Mouse (Mus musculus) bone marrow, adult 2 months (tissue): Measurements from ENCODE around the gene Alyref2. TPM values are rescaled to one million over a fixed set of nuclear protein-coding genes. Genes with fewer than 3 reads are reported as not detected.

Experiments
- H3K27ac ChIP-seq: fragments of 200-500 bp; 2 replicates; pipeline ENCODE4 v1.5.1; 2012; ENCODE audit warnings: low read depth, mild to moderate bottlenecking, control low read depth, inconsistent platforms, low read length; ENCODE audit not compliant: control insufficient read depth, poor library complexity, insufficient read depth
- H3K4me1 ChIP-seq: fragments of 200-500 bp; 2 replicates; pipeline ENCODE4 v1.6.1; 2011; ENCODE audit warnings: low read length; ENCODE audit not compliant: control insufficient read depth, insufficient read depth
- H3K4me3 ChIP-seq: fragments of 200-500 bp; replicated peaks from 2 replicates; pipeline ENCODE3; 2011; ENCODE audit warnings: mild to moderate bottlenecking, low read depth, low read length, control low read depth; ENCODE audit not compliant: control insufficient read depth
- CTCF ChIP-seq: fragments of 200-500 bp; IDR thresholded peaks from 2 replicates; pipeline ENCODE4 v1.5.1; 2011; ENCODE audit warnings: low read length, control low read depth; ENCODE audit not compliant: control insufficient read depth, insufficient read depth
- POLR2A ChIP-seq: fragments of 200-500 bp; IDR thresholded peaks from 2 replicates; pipeline ENCODE4 v1.6.1; 2011; ENCODE audit warnings: low read depth, mild to moderate bottlenecking, control low read depth, low read length, borderline replicate concordance; ENCODE audit not compliant: control insufficient read depth
- WGBS: fragments of 180-500 bp; shearing (Covaris S2); methylation state at CpG from one replicate; pipeline ENCODE4 v1.1.7; 2018; 5-methylcytosine and 5-hydroxymethylcytosine counted together
- polyA plus RNA-seq: library from polyadenylated mRNA; stranded (reverse); fragments of >200 nt; gene quantifications from 2 replicates; pipeline ENCODE4 v1.2.4, GENCODE M21; 2011; ENCODE audit warnings: low replicate concordance; ENCODE audit not compliant: missing spikeins, insufficient read depth, insufficient read length

The Alyref2 gene
- polyA plus RNA-seq, 1 experiment = 8.7 TPM

DNA sequence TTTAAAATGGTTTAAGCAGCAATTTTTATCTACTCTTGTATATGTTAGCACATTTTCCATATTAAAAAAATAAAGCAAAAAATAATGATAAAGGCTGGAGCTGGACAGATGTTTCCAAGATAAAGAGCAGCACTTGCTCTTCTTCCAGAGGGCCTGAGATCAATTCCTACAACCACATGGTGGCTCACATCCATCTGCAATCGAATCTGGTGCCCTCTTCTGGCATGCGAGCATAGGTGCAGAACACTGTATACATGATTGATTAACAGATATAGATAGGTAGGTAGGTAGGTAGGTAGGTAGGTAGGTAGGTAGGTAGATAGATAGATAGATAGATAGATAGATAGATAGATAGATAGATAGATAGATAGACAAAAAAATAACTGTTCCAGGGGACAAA, 29.6 kb downstream of the Alyref2 start:
- no peak overlapping the region for H3K27ac ChIP-seq
- H3K4me1 ChIP-seq = no peaks in the 10 kb centered on the region
- TF ChIP-seq POLR2A = no peak
- TF ChIP-seq CTCF = peak; percentile 70
- 58% methylated on average over 2 of the region's 2 CpGs for WGBS
- H3K4me3 ChIP-seq = no peak overlapping the region

DNA sequence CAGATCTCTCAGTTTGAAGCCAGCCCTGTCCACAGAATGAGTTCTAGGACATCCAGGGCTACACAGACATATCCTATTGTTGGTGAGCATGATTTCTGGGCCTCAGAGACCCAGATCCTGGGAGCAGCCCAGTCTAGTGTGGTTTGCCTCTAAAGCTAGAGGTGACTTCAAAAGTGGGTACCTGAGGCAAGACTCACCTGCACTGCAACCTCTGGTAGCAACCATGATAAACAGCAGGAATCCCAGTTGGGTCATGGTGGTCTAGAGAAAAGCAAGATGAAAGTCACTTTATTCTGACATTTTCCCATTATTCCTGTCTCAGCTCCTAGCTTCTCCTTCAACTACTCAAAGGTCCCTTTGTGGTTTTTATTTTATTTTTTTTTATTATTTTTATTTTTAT, 31.3 kb downstream of the Alyref2 start:
- Histone ChIP-seq H3K27ac (no peak overlapping the region), H3K4me3 (no peak overlapping the region), H3K4me1 (no peaks in the 10 kb centered on the region)
- no peak for TF ChIP-seq CTCF
- no peak for TF ChIP-seq POLR2A

DNA sequence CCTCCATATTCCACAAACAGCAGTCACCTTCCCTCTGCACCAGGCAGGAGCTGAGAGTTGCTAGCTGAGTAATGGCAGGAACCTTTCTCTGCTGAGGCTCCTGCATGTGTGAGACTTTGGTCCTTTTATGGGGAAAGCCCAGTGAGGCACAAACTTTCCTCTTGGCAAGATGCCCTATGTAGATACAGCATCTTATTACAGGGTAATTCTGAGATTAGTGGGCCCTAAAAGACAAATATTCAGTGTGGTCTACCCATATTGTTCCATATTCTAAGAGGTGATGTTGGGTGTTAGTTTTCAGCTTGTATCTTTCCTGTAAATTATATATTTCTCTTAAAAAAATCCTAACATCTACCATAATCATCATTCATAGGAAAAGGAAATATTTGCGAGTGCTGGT, 31.9 kb downstream of the Alyref2 start, which contains the start of gene Itln1:
TSS of gene Itln1 (minus strand) at position 101 of the 400 bp plus-strand sequence.
- TF ChIP-seq CTCF (no peak), POLR2A (no peak)
- WGBS = 72% methylated on average over 1 of the region's 1 CpGs
- no peaks in the 10 kb centered on the region for H3K4me1 ChIP-seq
- H3K4me3 ChIP-seq = no peak within 1 kb of the TSS
- H3K27ac ChIP-seq = no peak within 1 kb of the TSS

DNA sequence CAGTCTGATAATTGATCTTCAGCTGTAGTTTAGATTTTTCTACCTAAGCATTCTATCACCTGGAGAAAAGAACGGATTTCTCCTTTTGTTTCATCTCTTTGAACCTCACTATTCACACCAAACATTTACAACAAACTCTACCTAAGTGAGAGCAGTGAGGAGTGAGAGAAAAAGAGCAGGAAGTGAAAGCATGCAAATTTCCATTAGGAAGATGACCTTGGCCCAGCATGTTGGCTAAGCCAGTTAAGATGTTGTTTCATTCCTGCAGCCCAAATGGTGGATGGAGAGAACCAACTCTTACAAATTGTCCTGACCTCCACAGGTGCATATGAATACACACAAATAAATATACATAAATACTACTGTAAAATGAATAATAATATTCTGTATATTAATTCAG, 37.4 kb downstream of the Alyref2 start:
- no peaks in the 10 kb centered on the region for H3K4me1 ChIP-seq
- 85% methylated on average over 1 of the region's 1 CpGs for WGBS
- no peak overlapping the region for H3K4me3 ChIP-seq
- H3K27ac ChIP-seq = no peak overlapping the region
- TF ChIP-seq CTCF (no peak), POLR2A (no peak)

DNA sequence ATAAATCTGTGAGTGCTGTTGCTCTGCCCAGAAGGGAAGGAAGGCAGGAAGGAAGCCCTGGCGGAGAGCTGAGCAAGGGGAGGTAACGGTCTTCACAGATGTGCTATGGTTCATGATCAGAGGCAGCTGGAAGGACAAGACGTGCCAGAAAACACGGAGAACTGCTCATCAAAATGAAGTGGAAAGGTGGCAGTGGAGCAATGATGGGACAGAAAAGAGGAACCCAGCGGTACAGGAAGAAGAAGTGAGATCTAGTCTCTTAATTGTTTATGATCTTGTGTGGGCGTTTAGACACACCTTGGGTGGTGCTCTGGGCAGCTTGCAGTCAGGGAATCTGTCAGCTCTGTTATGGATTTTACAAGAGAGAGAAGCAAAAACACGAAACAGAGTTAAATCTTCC, 48.0 kb downstream of the Alyref2 start:
- 17% methylated on average over 7 of the region's 7 CpGs for WGBS
- Histone ChIP-seq H3K4me1 (peaks cover 3% of the 10 kb centered on the region), H3K4me3 (no peak overlapping the region), H3K27ac (peak overlapping the region; percentile 66)
- TF ChIP-seq CTCF (no peak), POLR2A (no peak)

DNA sequence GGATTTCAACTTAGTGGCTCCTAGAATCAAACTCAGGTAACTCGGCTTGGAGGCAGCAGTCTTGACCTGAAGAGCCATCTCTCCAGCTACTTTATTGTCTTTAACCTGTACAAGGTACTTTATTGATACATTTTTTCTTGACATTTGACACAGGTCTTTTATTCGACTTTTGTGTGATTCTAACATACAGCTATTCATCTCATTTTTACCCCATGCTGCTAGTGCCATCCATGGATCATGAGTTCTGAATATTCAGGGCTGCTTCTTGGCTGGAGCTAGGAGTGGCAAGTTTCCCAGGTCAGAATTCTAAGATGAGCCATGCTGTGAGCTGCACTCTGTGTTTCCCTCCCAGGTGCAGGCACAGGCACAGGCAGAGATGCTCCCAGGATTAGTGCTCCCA, 49.0 kb downstream of the Alyref2 start:
- 81% methylated on average over 2 of the region's 2 CpGs for WGBS
- Histone ChIP-seq H3K4me1 (peaks cover 3% of the 10 kb centered on the region), H3K27ac (peak overlapping the region; percentile 63; the same call in 1 of the 2 replicates), H3K4me3 (no peak overlapping the region)
- TF ChIP-seq POLR2A = no peak
- no peak for TF ChIP-seq CTCF

DNA sequence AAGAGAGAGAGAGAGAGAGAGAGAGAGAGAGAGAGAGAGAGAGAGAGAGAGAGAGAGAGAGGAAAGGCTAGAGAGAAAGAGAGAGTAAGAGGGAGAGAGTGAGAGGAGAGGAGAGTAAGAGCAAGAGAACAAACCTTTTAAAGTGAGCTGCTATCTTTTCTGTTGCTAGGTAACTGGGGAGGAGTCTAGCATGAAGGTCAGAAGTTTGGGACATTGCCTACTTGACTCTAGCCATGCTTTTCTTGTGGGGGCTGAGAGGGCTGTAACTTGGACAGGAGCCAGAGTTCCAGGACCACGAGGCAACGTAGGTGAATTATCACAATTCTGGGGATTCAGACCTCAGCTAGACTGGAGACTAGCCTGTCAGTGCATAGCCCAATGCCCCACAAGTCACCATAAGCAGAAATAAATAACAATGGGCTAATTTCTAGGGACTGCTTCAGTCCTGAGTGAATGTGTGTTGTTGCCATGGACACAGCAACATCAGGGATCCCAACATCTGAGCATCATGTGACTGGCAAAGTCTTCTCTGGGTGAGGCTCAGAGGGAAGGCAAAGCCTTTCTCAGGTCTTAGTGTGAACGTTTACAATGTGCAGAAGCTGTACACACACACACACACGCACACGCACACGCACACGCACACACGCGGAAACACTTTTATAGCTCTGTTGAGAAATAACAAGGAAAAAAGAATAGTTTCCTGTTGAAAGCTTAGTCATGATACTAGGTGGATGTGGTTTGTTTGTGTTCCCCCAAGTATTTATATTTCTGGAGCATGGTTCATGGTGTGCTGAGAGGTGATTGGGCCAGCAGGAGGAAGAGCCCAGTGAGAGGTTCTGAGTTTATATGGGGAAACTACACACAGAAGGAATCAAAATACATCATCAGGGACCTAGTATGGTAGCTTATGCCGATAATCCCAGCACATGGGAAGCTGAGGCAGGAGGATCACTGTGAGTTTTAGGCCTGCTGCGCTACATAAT, 50.4 kb downstream of the Alyref2 start:
- Histone ChIP-seq H3K4me1 (peaks cover 3% of the 10 kb centered on the region), H3K4me3 (no peak overlapping the region), H3K27ac (no peak overlapping the region)
- WGBS = 51% methylated on average over 11 of the region's 11 CpGs
- TF ChIP-seq CTCF (no peak), POLR2A (no peak)

Other genes with a start within 250 kb of the Alyref2 start
- 29.8 and 67.5 TPM in 2 replicates for gene B4galt3, start 233.2 kb upstream of the Alyref2 start, polyA plus RNA-seq
- 197 and 282 TPM in 2 replicates for gene Ppox, start 222.3 kb upstream of the Alyref2 start, polyA plus RNA-seq
- gene Usp21, start 215.5 kb upstream of the Alyref2 start, polyA plus RNA-seq = 39.1 and 60.0 TPM in 2 replicates
- 34.0 and 84.2 TPM in 2 replicates for gene Ufc1, start 208.5 kb upstream of the Alyref2 start, polyA plus RNA-seq
- 31.6 and 49.7 TPM in 2 replicates for gene Dedd, start 174.3 kb upstream of the Alyref2 start, polyA plus RNA-seq
- gene Nit1, start 157.8 kb upstream of the Alyref2 start, polyA plus RNA-seq = 16.0 and 18.8 TPM in 2 replicates
- gene Pfdn2, start 157.8 kb upstream of the Alyref2 start, polyA plus RNA-seq = 73.2 and 94.4 TPM in 2 replicates
- gene Klhdc9, start 142.7 kb upstream of the Alyref2 start, polyA plus RNA-seq = 1.3 TPM in 1 of 2 replicates, not detected in the other
- 0.27 and 1.1 TPM in 2 replicates for gene Nectin4, start 133.4 kb upstream of the Alyref2 start, polyA plus RNA-seq
- gene Arhgap30, start 114.5 kb upstream of the Alyref2 start, polyA plus RNA-seq = 36.8 and 72.9 TPM in 2 replicates
- 48.6 and 92.2 TPM in 2 replicates for gene Usf1, start 92.2 kb upstream of the Alyref2 start, polyA plus RNA-seq
- gene Tstd1, start 84.6 kb upstream of the Alyref2 start, polyA plus RNA-seq = 8.7 and 19.3 TPM in 2 replicates
- gene F11r, start 65.9 kb upstream of the Alyref2 start, polyA plus RNA-seq = 13.2 and 21.5 TPM in 2 replicates
- not detected in 2 replicates for gene Itln1, start 31.8 kb downstream of the Alyref2 start, polyA plus RNA-seq
- gene Cd244a, start 55.7 kb downstream of the Alyref2 start, polyA plus RNA-seq = 1.9 and 4.0 TPM in 2 replicates
- 12.8 and 23.7 TPM in 2 replicates for gene Ly9, start 103.9 kb downstream of the Alyref2 start, polyA plus RNA-seq
- gene Slamf7, start 149.6 kb downstream of the Alyref2 start, polyA plus RNA-seq = 3.1 and 4.7 TPM in 2 replicates
- gene Cd48, start 178.5 kb downstream of the Alyref2 start, polyA plus RNA-seq = 7.2 and 15.0 TPM in 2 replicates